In the genomic region with DNA sequence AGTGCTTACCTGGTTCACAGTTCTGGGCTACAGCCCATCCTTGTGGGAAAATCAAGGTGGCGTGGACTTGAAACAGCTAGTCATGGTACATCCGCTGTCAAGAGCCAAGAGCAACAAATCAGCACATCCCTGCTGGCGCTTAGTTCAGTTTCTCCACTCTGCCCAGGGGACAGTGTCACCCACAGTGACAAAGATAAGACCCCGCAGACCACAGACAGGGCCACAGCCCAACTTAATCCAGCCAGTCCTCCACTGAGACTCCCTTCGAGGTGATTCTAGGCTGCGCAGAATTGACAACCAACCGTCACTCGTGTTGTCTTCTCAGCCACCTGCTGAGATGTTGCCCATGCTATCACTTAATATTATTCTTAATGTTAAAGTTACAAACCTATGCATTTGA, we compare ENCODE assay signal across 12 mouse cellular contexts.
"Had no signal": no experiment of that assay in that cellular context is flagged by ENCODE, and none has a peak within 500 bp of the region (broad histone marks: within the 10 kb centered on the region; RNA-seq: fewer than 3 reads in every experiment).

No protein-coding gene starts in this region.

- DNase-seq: kidney, adult 8-10 months; kidney, postnatal 25 days; left cerebral cortex, postnatal 4 days; lung, adult 18-20 months; retina, postnatal 1 day; right cerebral cortex, postnatal 14 days had no signal

- H3K4me2 ChIP-seq: limb, embryonic 13.5 days; midbrain, embryonic 15.5 days; neural tube, embryonic 13.5 days had no signal

- H3K27ac ChIP-seq: limb, embryonic 13.5 days; midbrain, embryonic 10.5 days; midbrain, embryonic 15.5 days; neural tube, embryonic 13.5 days had no signal

- H3K27me3 ChIP-seq: limb, embryonic 13.5 days; midbrain, embryonic 15.5 days; neural tube, embryonic 13.5 days had no signal

- H3K4me3 ChIP-seq: limb, embryonic 13.5 days; midbrain, embryonic 10.5 days; midbrain, embryonic 15.5 days; neural tube, embryonic 13.5 days had no signal

- H3K9ac ChIP-seq: limb, embryonic 13.5 days; midbrain, embryonic 15.5 days; neural tube, embryonic 13.5 days had no signal

- H3K9me3 ChIP-seq: limb, embryonic 13.5 days; midbrain, embryonic 10.5 days; midbrain, embryonic 15.5 days; neural tube, embryonic 13.5 days had no signal

- ATAC-seq: inflammation-experienced regulatory T-cells, adult 6 months; intestine, postnatal 0 days; midbrain, embryonic 15.5 days had no signal

- H3K36me3 ChIP-seq: limb, embryonic 13.5 days; midbrain, embryonic 10.5 days; midbrain, embryonic 15.5 days; neural tube, embryonic 13.5 days had no signal
